Mouse (Mus musculus): ENCODE data around the gene Adam22.

Gene Adam22

DNA sequence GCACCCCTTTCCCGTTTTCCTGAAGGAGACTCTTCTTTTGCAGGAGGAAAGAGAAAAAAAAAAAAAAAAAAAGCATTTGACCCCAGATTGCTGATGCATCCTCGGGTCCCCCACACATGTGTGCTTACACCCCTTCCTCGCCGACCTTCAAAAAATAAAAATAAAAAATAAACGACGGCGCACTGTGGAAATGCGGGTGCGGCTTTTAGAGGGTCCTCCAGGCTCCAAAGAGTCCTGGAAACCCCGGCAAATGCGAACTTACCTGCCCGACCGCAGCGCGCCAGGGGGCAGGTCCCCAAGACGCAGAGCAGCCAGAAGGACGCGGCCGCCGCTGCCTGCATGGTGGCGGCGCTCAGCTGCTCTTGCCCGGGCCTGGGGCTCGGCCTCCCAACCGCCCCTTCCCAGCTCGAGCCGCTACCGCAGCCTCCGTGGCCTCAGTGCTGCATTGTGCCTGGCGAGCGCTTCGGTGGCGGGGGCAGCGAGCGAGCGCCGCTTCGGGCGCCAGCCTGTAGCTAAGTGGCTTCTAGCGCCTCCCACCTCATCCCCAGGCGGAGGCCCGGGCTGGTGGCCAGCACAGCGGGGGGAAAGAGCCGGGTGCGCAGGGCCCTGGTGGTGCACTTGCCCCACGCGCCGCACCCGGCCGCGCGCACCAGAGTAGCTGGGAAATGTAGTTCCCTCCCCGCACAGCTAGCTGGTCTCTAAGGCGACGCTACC lies at the start of gene Adam22:
TSS of gene Adam22 (minus strand) at position 547 of the 714 bp plus-strand sequence.
- peak; percentile 98 to 99 for DNase-seq

DNA sequence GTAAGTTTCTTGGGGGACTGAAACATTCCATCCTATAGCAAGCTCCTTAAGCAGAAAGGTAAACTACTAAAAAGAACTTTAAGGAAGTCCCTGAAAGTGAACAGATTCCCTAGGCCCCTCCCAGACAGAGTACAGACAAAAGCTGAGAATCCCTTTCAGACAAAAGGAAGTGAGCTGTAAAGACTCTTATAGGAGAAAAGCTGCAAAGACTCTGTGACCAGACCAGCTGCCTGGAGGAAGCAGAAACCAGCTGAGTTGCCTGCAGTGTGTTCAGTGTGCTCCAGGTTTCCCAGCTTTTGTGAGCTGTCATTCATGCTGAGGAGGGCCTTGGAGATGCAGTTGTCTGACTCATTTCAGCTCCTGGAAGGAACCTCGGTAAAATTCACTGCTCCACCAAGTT lies 49.5 kb upstream of the Adam22 start:
- no peak for DNase-seq

DNA sequence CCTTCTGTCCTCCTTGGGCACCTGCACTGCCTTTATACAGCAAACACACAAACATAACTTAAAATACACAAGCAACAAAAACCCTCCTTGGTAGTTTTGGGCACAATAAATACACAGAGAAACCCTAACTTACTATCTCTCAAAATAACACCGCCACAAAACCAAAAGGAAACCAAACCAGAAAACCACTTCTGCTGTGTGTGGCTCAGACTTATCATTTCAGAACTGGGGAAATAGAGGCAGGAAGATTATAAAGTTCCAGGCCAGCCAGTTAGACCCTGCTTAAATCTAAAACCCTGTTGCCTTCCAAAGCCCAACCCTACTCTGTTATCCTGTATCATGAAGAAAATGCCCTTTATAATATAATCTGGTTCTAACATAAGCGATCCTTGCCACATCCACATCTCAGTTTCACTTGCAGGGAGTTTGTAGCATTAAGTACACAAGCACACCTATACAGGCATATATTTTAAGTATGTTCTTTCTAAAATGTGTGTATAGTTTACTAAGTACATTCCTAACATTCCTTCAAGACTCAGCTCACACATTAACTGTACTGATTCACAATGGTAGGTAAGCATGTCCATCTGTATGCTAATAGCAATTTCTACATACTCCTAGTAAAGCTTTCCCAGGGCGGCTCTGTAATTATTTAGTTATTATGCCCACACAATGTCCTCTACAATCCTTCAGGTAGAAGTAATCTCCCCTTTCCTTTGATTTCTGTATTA lies 48.9 kb upstream of the Adam22 start:
- DNase-seq: no peak

DNA sequence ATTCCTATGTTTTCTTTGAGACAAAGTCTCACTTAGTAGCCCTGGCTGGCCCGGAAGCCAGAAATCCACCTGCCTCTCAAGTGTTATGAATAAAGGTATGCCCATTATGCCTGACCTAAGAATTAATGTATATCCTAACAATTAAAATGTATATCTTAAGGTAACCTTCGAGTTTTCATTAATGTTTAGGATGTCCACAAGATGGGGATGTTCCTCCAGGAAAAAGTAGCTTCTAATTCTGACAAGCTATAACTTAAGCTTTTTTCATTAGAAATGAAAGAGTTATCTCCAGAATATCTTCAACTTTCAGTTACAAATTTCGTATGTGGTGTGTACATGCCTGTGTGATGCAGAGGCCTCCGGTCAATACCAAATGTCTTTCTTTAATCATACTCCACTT lies 40.8 kb upstream of the Adam22 start:
- no peak for DNase-seq

DNA sequence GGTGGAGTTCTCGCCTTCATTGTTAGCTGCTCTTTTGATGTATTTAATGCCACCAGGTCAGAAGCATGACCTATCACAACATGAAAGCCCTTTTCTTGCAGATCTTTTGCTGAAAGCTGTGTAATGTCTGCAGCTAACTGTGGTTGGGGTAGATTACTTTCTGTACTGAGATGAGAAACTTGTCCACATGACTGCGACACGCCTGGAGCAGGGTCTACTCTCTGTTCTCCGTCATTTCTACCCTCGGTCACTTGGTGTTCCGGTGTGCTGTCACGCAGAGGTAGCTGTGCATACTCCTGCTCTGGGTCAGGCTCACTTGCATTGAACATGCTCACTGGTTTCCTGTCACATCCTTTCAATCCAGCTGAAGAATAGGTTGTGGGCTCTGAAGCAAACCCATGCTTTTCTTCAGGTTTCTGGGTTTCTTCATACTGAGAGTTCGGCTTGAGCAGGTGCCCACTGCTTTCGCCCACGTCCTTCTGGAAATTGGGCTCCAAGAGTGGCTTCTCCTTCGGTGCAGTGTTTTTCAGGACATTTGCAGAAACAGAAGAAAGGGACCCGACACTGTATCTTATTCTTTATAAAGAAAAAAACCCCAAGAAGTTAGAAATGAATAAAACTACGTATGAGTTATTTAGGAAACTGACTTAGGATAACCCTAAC lies 29.8 kb upstream of the Adam22 start:
- no peak for DNase-seq

DNA sequence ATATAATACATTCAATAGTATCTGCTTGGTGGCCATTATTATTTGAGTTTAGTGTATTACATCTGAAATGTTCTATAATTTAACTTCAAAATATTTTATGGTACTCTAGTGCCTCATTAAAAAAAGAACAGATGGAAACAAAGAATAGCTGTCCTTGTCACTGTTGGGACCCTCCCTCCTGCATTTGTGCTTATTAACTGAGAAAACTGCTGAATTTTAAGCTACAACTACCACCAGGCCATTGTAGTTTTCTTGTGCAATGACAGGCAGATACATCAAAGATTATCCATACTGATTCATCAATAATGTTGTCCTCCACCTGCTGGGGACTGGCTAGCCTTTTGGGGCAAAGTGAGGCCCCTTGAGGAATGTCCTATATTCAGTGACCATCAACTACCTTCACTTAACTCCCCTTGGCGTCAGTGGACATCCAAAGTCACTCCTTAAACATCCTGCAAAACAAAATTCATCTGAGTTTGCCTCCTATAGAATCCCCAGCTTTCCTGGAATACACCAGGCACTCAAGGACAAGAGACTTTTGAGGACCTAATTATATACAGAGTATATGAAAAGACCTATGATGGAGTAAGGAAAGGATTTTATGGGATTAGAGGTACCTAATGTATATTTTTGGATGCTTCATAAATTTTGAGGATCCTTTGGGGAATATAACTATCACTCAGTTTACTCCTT lies 26.1 kb upstream of the Adam22 start:
- no peak for DNase-seq

DNA sequence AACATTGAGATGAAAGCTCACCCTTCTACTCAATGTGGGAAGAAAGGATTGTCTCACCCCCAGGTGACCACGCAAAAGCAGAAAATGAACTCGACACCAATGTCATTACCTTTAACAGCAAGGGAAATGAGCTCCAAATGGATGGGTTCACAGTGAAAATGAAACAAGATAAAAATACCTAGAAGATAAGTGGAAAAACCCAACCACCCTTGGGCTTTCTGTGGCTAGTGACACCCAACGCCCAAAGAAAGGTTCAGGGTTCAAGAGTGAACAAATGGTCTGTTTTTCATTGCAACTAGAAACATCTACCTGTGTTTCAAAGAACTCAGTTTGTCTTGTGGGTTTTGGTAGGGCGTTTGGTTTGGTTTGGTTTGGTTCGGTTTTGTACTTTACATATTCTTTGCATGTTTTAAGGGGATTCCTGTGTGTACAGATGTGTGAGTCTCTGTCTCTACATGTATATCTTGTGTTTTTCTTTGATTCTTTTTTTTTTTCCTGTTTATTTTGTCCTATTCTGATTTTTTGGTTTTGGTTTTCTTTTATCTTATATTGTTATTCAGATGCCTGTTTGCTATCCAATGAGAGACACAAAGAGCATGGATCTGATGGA lies 6.4 kb upstream of the Adam22 start:
- DNase-seq: no peak

DNA sequence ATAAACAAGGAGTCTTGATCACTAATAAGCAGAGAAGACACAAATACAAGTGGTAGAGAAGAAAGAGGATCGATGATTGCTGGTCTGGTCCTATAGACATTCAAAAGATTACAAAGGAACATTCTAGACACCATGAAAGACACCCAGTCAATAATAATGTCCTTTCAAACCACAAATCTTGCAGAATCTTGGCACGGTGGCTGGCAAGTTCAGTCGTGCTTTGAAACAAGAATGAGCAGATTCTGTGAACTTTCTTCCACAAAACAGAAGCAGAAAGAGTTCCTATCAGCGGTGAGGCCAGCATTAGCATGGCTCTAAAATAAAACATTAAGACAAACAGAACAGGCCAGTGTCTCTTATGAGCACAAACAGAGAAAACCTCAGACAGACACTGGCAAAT lies 5.5 kb upstream of the Adam22 start:
- no peak for DNase-seq

DNA sequence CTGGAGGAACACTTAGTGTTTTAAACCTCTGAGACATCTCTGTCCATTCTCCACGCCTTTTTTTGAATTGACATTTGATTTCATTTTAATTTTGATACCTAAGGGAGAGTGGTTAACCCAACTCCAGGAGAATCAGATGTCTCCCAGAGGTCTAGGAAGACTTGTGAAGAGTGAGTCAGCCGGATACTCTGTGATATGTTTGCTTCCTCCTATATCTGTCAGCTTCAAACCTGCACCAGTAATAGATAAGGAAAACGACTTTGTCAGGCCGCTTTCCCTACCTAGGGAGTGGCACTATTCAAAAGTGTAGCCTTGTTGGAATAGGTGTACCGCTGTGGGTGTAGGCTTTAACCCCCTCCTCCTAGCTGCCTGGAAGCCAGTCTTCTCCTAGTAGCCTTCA lies 821 bp upstream of the Adam22 start:
- no peak for DNase-seq

DNA sequence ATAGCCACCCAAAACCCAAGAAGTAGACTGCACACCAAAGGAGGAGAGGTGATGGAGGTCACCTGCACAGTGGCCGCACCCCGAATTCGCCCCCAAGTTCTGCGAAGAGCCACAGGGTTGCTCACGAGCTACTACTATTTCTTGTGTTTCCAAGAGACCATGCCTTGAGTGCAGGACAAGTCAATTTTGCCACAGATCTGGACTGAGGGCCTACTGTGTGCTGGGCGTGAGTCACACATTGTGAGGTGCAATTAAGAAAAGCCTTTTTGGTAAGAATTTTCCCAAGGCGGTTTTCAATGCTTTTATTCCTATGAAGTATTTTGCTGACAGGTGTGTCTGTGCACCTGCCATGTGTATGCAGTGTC lies 350 bp upstream of the Adam22 start:
- DNase-seq: no peak

DNA sequence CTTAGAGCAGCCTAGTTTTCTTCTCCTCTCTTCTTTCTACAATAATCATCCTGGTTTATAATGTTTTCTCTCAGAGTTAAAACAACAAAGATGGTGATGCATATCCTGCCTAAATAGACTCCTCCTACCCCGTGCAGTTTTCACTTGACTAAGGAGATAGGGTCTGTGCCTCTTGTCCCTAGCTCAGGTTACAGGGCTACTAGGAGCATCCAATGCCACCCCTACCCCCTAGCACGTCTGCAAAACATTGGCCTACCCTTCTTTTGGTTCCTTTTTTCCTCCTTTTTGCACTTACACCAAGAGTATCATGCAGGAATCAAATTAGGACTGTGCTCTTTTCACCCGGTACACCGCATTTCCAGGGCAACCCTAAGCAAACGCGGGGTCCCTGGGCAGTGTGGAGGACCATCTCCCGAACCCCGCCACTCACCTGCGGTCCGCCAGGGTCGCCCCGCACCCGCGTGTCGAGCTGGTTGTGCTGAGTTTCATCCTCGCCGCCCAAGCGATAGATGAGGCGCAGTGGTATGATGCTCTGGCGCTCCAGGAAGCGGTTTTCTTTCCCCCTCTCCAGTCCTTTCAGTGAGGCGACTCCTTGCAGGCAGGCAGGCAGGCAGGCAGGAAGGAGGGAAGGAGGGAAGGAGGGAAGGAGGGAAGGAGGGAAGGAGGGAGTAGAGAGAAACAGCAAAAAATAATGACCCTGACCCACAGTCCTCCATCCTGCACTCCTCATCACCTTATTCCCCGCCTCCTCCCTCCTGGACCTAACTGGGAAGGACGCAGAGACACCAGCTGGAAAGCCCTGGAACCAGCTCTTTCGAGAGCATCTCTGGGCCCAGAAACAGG lies 968 bp downstream of the Adam22 start:
- DNase-seq: peak; percentile 71 to 72

DNA sequence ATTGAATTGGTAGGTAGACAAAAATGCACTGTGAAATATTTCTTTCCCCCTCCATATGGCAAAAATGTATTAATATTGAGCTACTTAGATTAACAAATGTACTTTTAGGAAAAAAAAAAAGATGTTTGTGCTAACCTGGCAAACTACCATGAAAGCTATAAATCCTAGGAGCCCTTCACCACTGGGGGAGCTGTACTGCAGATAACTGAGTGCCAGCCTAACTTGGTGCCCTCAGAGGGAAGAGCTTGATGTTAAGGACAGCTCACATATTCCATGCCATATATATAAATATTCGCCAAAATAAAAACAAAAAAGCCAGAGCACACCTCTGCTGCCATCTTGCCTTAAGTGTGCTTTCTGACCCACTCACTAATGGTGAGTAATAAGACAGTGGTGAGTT lies 5.6 kb downstream of the Adam22 start:
- DNase-seq: peak in 1 of 2 experiments; percentile 55

DNA sequence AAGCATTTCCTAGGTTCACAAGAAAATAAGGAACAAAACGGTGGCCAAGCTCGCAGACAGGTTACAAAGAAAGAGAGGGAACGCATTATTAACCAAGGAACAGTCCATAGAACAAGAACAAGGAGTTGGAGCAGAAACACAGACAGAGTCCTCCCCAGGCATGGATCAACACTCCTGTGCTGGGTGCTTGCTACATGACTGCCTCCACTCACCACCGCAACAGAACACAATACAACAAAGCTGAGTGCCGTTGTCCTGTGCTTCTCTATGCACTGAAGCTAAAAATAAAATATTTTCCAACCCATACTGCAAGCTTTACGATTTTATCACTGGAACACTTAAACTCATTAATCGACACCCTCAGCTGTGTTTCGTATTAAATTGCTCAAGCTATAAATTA lies 10.3 kb downstream of the Adam22 start:
- no peak for DNase-seq

DNA sequence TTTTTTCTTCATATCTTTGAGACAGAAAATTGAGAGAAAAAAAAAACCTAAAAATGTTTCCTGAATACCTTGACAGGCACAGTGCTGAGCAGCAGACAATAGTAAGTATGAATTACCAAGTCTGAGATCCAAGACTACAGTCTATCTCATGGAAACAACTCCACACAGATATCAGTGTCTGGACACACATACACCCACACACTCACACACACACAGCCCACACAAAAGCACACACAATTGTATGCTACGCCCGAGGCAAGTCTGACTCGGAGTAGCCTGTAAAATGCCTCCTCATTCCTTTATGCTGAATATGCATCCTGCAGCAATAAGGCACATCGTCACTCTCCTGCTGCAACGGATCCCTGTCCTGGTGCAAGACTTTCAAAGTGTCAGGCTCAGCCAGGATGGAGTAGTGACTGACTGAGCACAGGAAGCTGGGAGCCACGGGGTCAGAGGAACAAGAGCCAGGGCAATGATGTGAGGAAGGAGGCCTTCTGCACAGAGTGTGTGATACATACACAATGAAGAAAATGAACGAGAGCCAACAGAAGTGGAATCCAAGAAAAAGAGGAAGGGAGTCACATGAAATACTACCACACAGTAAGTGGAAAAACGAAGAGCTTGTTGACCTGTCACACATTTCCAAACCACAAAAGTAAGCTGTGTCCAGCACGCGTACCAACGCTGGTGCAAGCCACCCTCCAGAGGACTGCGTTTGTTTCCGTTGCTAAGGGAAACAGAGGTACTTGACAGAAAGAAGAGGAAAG lies 10.9 kb downstream of the Adam22 start:
- DNase-seq: no peak

DNA sequence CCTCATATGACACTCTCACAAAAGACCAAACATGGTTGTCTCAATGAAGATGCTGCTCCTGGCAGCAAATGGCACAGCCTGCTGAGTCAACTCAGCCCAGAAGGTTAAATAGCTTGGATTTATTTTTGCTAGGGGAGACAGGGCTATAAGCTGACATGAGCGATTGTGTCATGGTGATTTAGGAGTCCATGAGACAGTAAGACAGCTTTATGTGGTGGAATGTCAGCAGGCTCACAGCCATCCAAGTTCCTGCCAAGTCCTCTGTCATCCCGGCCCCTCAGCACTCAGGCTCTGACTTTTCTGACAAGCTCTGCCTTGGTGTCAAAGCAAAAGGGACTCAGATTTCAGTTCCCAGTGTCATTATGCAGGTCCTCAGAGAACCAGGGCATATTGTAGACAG lies 11.6 kb downstream of the Adam22 start:
- DNase-seq: peak; percentile 46 to 54

DNA sequence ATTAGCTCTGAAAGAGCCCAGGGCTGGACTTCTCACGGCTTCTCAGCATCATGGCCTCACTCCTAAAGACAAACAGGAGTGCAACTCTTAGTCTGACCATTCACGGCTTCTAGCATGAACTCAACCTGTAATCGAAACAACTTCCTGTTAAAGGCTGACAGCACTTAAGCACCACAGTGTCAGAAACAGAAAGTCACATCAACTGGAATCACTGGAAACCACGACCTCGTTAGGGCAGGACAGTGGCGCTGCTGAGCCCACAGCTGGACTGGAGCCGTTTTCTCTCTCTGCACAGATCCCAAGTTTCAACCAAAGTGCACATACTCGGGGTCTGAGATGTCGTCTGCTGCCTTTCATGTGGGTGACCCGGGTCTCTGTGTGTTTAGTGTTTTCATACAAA lies 18.4 kb downstream of the Adam22 start:
- DNase-seq: no peak

DNA sequence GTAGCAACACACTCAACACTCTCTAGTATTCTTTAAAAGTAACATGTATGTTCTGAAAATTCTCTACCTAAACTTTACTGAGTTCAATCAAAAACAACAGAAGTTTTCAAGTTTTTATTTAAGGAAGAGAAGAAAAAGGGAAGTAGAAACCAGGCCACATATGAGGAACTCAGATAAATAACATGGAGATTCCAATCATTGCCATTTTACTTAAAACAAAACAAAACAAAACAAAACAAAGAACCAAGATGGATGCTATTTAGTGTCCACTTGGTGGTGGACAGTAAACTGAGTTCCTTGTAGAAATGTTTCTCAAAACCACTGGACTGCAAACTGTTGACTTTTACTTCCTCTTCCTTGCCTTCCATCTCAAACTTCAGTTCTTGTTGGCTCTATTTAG lies 21.6 kb downstream of the Adam22 start:
- DNase-seq: no peak

DNA sequence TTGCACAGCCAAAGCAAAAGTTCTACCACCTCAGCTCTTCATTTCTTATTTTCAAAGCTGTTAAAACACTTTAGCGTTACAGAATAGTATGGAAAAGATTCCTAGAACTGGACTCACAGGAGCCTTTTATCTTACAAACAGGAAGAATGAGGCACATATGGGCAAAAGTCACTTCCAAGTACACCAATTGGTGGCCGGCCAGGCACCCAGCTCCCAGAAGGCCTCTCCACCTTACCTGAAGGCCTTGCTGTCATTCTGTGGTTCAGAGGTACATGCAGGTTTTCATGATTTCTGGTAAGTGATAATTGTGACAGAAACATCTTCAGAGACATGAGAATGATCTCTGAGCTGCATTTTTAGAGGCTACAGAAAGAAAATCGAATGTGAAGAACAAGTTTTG lies 24.7 kb downstream of the Adam22 start:
- DNase-seq: peak in 1 of 2 experiments; percentile 54

DNA sequence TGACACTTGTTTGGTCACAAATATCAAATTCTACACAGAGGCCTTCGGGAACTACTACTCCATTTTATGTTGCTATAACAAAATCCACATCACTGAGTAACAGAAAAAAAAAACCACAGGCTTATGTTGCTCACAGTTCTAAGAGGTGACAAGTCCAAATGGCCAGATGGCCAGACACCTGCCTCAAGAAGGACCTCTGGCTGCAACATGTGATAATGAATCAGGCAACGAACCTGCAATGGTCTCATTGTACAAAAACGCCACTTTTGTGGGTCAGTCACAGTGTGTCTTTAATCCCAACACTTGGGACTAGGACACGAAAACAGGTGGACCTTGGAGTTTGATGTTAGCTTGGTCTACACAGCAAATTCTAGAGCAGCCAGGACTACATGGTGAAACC lies 26.3 kb downstream of the Adam22 start:
- peak; percentile 51 to 71 for DNase-seq

DNA sequence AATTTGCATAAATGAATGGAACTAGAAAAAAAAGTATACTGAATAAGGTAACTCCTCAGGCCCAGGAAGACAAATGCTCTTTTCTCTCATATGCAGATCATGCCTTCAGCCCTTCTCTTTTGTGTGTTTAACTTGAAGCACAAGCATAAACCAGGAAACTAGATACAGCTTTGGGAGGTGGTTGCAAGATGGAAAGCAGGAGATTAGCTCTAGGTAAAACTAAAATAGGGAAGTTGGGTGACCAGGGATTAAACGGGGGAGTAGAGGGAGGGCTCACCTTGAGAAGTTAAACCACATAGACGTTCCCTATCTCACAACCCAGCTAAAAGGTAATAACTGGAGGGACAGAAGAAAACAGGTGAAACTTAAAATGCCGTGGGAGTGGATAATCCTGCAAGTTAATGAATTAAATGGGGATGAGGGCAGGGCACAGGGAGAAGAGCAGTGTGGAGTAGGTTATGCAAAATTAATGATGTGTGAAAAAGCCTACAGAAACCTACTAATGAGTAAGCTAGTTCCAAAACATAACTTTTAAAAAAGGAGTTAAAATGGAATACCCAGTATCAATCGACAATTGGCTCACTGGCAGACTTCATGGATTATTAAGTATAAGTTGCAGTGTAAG lies 40.2 kb downstream of the Adam22 start:
- no peak for DNase-seq

DNA sequence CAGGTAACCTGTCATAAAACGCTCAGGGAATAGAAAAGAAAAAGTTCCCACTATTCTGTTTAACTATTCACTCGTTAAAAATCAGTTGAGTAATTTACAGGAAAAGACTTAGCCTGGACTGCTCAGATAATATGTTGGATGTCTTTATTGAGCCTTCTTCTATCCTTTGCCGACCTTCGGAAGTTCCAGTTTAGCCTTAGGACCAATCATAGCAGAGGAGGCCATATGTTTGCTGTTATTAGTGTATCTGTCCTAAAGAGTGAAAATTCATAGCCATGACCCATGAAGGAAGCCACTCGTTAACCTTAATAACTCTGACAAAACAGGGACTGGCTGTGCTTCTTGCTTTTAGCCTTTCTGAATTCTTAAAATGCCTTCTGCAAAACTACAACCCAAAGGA lies 41.3 kb downstream of the Adam22 start:
- DNase-seq: no peak

Measured in cerebellum, postnatal 25 days (tissue).